Comparison of ENCODE assay signal across 7 mouse cellular contexts in the genomic region with DNA sequence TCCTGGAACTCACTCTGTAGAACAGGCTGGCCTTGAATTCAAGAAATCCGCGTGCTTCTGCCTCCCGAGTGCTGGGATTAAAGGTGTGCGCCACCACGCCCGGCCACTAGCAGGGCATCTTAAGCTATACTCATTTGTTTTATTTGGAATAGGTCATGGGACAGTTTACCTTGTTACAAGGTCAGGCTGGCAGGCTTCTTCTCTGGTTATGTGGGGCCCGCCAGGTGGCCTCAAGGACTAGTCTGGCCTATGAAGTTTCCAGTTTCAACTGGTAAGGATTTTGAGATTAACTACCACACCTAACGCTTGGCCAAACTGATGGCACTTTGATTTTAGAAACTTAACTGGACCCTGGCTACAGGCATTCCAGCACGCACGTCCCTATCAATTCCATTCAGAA. TPM values are rescaled to one million over a fixed set of nuclear protein-coding genes. Genes with fewer than 3 reads are reported as not detected.
A peak's percentile ranks its signal among the peaks of the same experiment; 100 is the strongest.
DNase-seq lines count a peak whose midpoint lies in the region; ATAC-seq and TF ChIP-seq lines count a peak whose summit lies in the region.

No protein-coding gene starts in this region.

- H3K27ac ChIP-seq in limb, embryonic 14.5 days (replicated peaks; ENCODE audit: low read depth, low read length), result peak overlapping the region; percentile 80
- H3K27ac ChIP-seq in neural tube, embryonic 15.5 days (replicated peaks), result peak overlapping the region; percentile 97

- no peaks in the 10 kb centered on the region for H3K9me3 ChIP-seq in erythroblast, embryonic 14.5 days (ENCODE audit: control insufficient read depth, low read length)
- H3K9me3 ChIP-seq in limb, embryonic 14.5 days (ENCODE audit: control insufficient read depth, low read length), result no peaks in the 10 kb centered on the region
- H3K9me3 ChIP-seq in neural tube, embryonic 15.5 days (replicated peaks), result no peaks in the 10 kb centered on the region

- no peaks in the 10 kb centered on the region for H3K27me3 ChIP-seq in erythroblast, embryonic 14.5 days (ENCODE audit: control insufficient read depth)
- H3K27me3 ChIP-seq in limb, embryonic 14.5 days (ENCODE audit: control insufficient read depth, insufficient read depth, low read length), result no peaks in the 10 kb centered on the region
- no peaks in the 10 kb centered on the region for H3K27me3 ChIP-seq in neural tube, embryonic 15.5 days (replicated peaks)

- peak; percentile 3 to 11 for DNase-seq in thymus, postnatal 36 days
- DNase-seq in thymus, postnatal 0 days (ENCODE audit: low spot score), result no peak
- DNase-seq in limb, embryonic 14.5 days (ENCODE audit: low spot score), result no peak
- no peak for DNase-seq in cerebellum, adult 8-10 months
- DNase-seq in adrenal gland, adult (ENCODE audit: inconsistent age in 2 of 2, low spot score in 1 of 2), result no peak

- peaks cover 33% of the 10 kb centered on the region for H3K4me1 ChIP-seq in erythroblast, embryonic 14.5 days (ENCODE audit: control insufficient read depth)
- H3K4me1 ChIP-seq in limb, embryonic 14.5 days (ENCODE audit: control insufficient read depth, insufficient read depth, low read length), result peaks cover 14% of the 10 kb centered on the region
- peaks cover 32% of the 10 kb centered on the region for H3K4me1 ChIP-seq in neural tube, embryonic 15.5 days

- H3K9ac ChIP-seq in limb, embryonic 14.5 days (ENCODE audit: low read depth, low read length, severe bottlenecking), result peak overlapping the region; percentile 99
- H3K9ac ChIP-seq in neural tube, embryonic 15.5 days (replicated peaks), result peak overlapping the region; percentile 79

- WGBS in limb, embryonic 14.5 days, result 18% methylated on average over 10 of the region's 10 CpGs
- 18% methylated on average over 10 of the region's 10 CpGs for WGBS in neural tube, embryonic 15.5 days

- H3K4me3 ChIP-seq in erythroblast, embryonic 14.5 days (replicated peaks), result peak overlapping the region; percentile 95
- H3K4me3 ChIP-seq in limb, embryonic 14.5 days (replicated peaks; ENCODE audit: low read length), result peak overlapping the region; percentile 92
- H3K4me3 ChIP-seq in neural tube, embryonic 15.5 days (replicated peaks), result peak overlapping the region; percentile 91

- ATAC-seq in limb, embryonic 14.5 days (ENCODE audit: low FRiP score, low read depth), result peak; percentile 9; the same call in 1 of the 2 replicates
- ATAC-seq in neural tube, embryonic 15.5 days (ENCODE audit: low FRiP score), result peak; percentile 31; the same call in 1 of the 2 replicates

- peak overlapping the region; percentile 69 for H3K4me2 ChIP-seq in limb, embryonic 14.5 days (replicated peaks; ENCODE audit: low read depth, low read length, severe bottlenecking)
- H3K4me2 ChIP-seq in neural tube, embryonic 15.5 days, result peak overlapping the region; percentile 60

- H3K36me3 ChIP-seq in erythroblast, embryonic 14.5 days (ENCODE audit: control insufficient read depth), result no peaks in the 10 kb centered on the region
- 0 out of 2 replicates have a peak, but pooled peaks cover 9% of the 10 kb centered on the region for H3K36me3 ChIP-seq in limb, embryonic 14.5 days (ENCODE audit: control insufficient read depth, insufficient read depth, low read length)
- no peaks in the 10 kb centered on the region for H3K36me3 ChIP-seq in neural tube, embryonic 15.5 days

- TF ChIP-seq POLR2A in limb, embryonic 14.5 days (IDR thresholded peaks at IDR 0.05; ENCODE audit: borderline replicate concordance, extremely low read depth, insufficient read depth, insufficient read length), result no peak

RNA-seq across cellular contexts. Expression of a gene that starts 0.4 kb away (rescaled TPM):
- 13.2 and 18.5 TPM in 2 replicates for polyA plus RNA-seq in thymus, postnatal 0 days (2015; fragmentation: Nextera tagmentation; extraction: Ambion mirVana)
- polyA plus RNA-seq in erythroblast, embryonic 14.5 days (2012), result 0.26 TPM in 1 of 2 replicates, not detected in the other
- 4.5 and 5.9 TPM in 2 replicates for polyA plus RNA-seq in limb, embryonic 14.5 days (2012; rRNA removed)
- polyA plus RNA-seq in limb, embryonic 14.5 days (2014; fragmentation: Nextera tagmentation; extraction: Ambion mirVana), result 10.6 and 12.0 TPM in 2 replicates
- polyA plus RNA-seq in neural tube, embryonic 15.5 days (2015; fragmentation: Nextera tagmentation; extraction: Ambion mirVana), result 11.6 and 15.0 TPM in 2 replicates

RNA-seq across cellular contexts. Expression of a gene that starts 5.3 kb away (rescaled TPM):
- polyA plus RNA-seq in thymus, postnatal 0 days (2015; fragmentation: Nextera tagmentation; extraction: Ambion mirVana), result 20.1 and 25.8 TPM in 2 replicates
- polyA plus RNA-seq in erythroblast, embryonic 14.5 days (2012), result 0.12 and 0.14 TPM in 2 replicates
- 41.0 TPM in 2 replicates for polyA plus RNA-seq in limb, embryonic 14.5 days (2012; rRNA removed)
- 38.5 and 41.0 TPM in 2 replicates for polyA plus RNA-seq in limb, embryonic 14.5 days (2014; fragmentation: Nextera tagmentation; extraction: Ambion mirVana)
- 27.8 and 28.4 TPM in 2 replicates for polyA plus RNA-seq in neural tube, embryonic 15.5 days (2015; fragmentation: Nextera tagmentation; extraction: Ambion mirVana)

Comparison
In these comparisons a context has a peak if more than half of its experiments do, and no peak if none do; other contexts are left out.
1. DNase-seq: peak in thymus, postnatal 36 days (2 of 2); none in thymus, postnatal 0 days (single experiment), limb, embryonic 14.5 days (single experiment), cerebellum, adult 8-10 months (single experiment) and adrenal gland, adult (0 of 2).
2. RNA of a gene that starts 5.3 kb away (polyA plus RNA-seq): 38.5 to 41.0 TPM in limb, embryonic 14.5 days, 27.8 to 28.4 TPM in neural tube, embryonic 15.5 days and 20.1 to 25.8 TPM in thymus, postnatal 0 days; 0.12 to 0.14 TPM in erythroblast, embryonic 14.5 days; every median in the first group is over 10 times any median in the second.
3. Peak in every context shown above with its lines, with median percentiles within 50 percentile points of each other: H3K4me3 ChIP-seq.